Mouse (Mus musculus) bone marrow macrophage, adult 2 months (primary cell): ENCODE data around the gene Spata31d1a.

Experiments
- CTCF ChIP-seq: IDR thresholded peaks from 2 replicates; pipeline ENCODE4 v1.5.1; 2012; ENCODE audit warnings: low read depth, mild to moderate bottlenecking, low read length, moderate library complexity
- POLR2A ChIP-seq: IDR thresholded peaks from 2 replicates; pipeline ENCODE4 v1.6.1; 2012; ENCODE audit warnings: mild to moderate bottlenecking, low read depth, low read length, borderline replicate concordance

DNA sequence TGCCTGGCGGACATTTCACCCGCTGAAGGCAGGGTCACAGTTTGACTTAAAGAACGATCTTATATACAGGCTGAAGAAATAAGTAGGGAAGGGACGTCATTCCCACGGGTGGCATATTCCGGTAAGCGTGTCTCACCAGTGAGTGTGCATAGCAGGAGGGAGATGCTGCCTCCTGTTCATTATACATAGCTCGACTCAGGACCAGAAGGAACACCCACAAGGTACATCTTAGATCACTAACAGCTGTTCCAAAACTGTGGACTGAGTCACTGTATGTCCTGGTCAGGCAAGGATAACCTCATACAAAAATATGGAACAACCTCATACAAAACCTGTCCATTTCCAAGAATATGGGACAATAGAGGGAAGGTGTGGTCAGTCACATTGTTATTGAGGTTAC, 11.0 kb downstream of the Spata31d1a start:
- TF ChIP-seq CTCF (no peak), POLR2A (no peak)
